ENCODE assay signal across 10 mouse cellular contexts in genomic region chr10:21228557-21228956, GRCm38 (mm10).
DNase-seq lines count a peak whose midpoint lies in the region; ATAC-seq lines count a peak whose summit lies in the region.
"Had no signal": no experiment of that assay in that cellular context is flagged by ENCODE, and none has a peak within 500 bp of the region (broad histone marks: within the 10 kb centered on the region; RNA-seq: fewer than 3 reads in every experiment).

No protein-coding gene starts in this region.

- peak; percentile 24 to 62 for DNase-seq in spleen, postnatal 4 days (ENCODE audit: low spot score in 2 of 2)
- no peak for DNase-seq in spleen, adult 12 weeks (ENCODE audit: low spot score)
- peak; percentile 11 for DNase-seq in kidney, postnatal 10 days
- no peak for DNase-seq in ovary, postnatal 14 days (ENCODE audit: low spot score)
- DNase-seq in lung, postnatal 14 days = no peak
- DNase-seq: cerebellum, postnatal 36 days; lung, postnatal 36 days had no signal

- ATAC-seq in common myeloid progenitor, adult 5-6 weeks (replicated peaks; ENCODE audit: low read depth, poor library complexity, severe bottlenecking) = peak; percentile 93
- ATAC-seq in megakaryocyte-erythroid progenitor cell, adult 5-6 weeks (replicated peaks; ENCODE audit: low FRiP score, low TSS enrichment, poor library complexity, severe bottlenecking) = peak; percentile 98
- ATAC-seq: hindbrain, postnatal 0 days had no signal

Comparison
In these comparisons a context has a peak if more than half of its experiments do, and no peak if none do; other contexts are left out.
1. DNase-seq: peak in spleen, postnatal 4 days (2 of 2) and kidney, postnatal 10 days (single experiment); none in spleen, adult 12 weeks (single experiment), ovary, postnatal 14 days (single experiment) and lung, postnatal 14 days (single experiment).